Mouse (Mus musculus): ENCODE measurements at regions not wholly inside any gene's neighbourhood (a gene's known extent, or its start where the extent isn't known, plus 50 kb on each side); places are given as distances from the start of the nearest gene placed in this dataset.

- TF ChIP-seq ZC3H11A (IDR thresholded peaks at IDR 0.05; ENCODE audit: borderline replicate concordance, low read depth, low read length) (no peak), ZNF384 (IDR thresholded peaks at IDR 0.05; ENCODE audit: low read depth, low read length) (no peak)
Observed at GRCm38 (mm10) chr8:65194231-65194630, 64.9 kb upstream of the BC030870 start.

Measured in ES-E14 (cell line).